Mouse (Mus musculus) midbrain, embryonic 12.5 days (tissue): ENCODE measurements around the gene Cfap54. TPM values are rescaled to one million over a fixed set of nuclear protein-coding genes. Genes with fewer than 3 reads are reported as not detected.

Source experiments
- ATAC-seq: fragments of 200-750 bp; cut with Nextera tagmentation; 2 replicates; pipeline ENCODE4 v1.8.0; 2017; ENCODE audit warnings: low read depth, moderate TSS enrichment, moderate library complexity; ENCODE audit not compliant: low FRiP score
- H3K27ac ChIP-seq: fragments of 300-500 bp; sonication (generic); replicated peaks from 2 replicates; pipeline ENCODE4 v1.5.1; 2016; ENCODE audit warnings: mild to moderate bottlenecking
- H3K27me3 ChIP-seq: fragments of 300-500 bp; sonication (generic); 2 replicates; pipeline ENCODE4 v1.6.1; 2016; ENCODE audit warnings: mild to moderate bottlenecking
- H3K36me3 ChIP-seq: fragments of 300-500 bp; sonication (generic); 2 replicates; pipeline ENCODE4 v1.6.1; 2016
- H3K4me1 ChIP-seq: fragments of 300-500 bp; sonication (generic); 2 replicates; pipeline ENCODE4 v1.6.1; 2016
- H3K4me2 ChIP-seq: fragments of 300-500 bp; sonication (generic); replicated peaks from 2 replicates; pipeline ENCODE4 v1.6.1; 2016; ENCODE audit warnings: mild to moderate bottlenecking, moderate library complexity
- H3K4me3 ChIP-seq: fragments of 300-500 bp; sonication (generic); 2 replicates; pipeline ENCODE4 v1.5.1; 2016; ENCODE audit warnings: mild to moderate bottlenecking
- H3K9ac ChIP-seq: fragments of 300-500 bp; sonication (generic); replicated peaks from 2 replicates; pipeline ENCODE4 v1.6.1; 2016; ENCODE audit warnings: mild to moderate bottlenecking, moderate library complexity
- H3K9me3 ChIP-seq: fragments of 300-500 bp; sonication (generic); 2 replicates; pipeline ENCODE4 v1.6.1; 2016; ENCODE audit warnings: mild to moderate bottlenecking
- WGBS: fragments of 180-500 bp; shearing (Covaris S2); methylation state at CpG from one replicate; pipeline ENCODE4 v1.1.7; 2016; 5-methylcytosine and 5-hydroxymethylcytosine counted together
- polyA plus RNA-seq: library from polyadenylated mRNA; unstranded; fragments of >200 nt; fragmentation: Nextera tagmentation; extraction: Ambion mirVana; gene quantifications from 2 replicates; pipeline ENCODE4 v1.2.1, GENCODE M21; 2016

Gene Cfap54
- polyA plus RNA-seq, 1 experiment from 2014 or later = 1.3 TPM

- no peak overlapping the region for H3K4me2 ChIP-seq
- H3K27ac ChIP-seq = no peak overlapping the region
- no peaks in the 10 kb centered on the region for H3K27me3 ChIP-seq
- H3K9ac ChIP-seq = no peak overlapping the region
- no peaks in the 10 kb centered on the region for H3K4me1 ChIP-seq
- no peak for ATAC-seq
- no peaks in the 10 kb centered on the region for H3K36me3 ChIP-seq
- WGBS = 83% methylated on average over 7 of the region's 7 CpGs
- no peaks in the 10 kb centered on the region for H3K9me3 ChIP-seq
- H3K4me3 ChIP-seq = no peak overlapping the region
Measured at GRCm38 (mm10) chr10:93094957-93095580, 13.7 kb upstream of the Cfap54 start.

GRCm38 (mm10) chr10:93091928-93092327 is 10.5 kb upstream of the Cfap54 start:
- Histone ChIP-seq H3K4me2 (no peak overlapping the region), H3K9me3 (no peaks in the 10 kb centered on the region), H3K4me3 (no peak overlapping the region), H3K36me3 (no peaks in the 10 kb centered on the region), H3K27ac (no peak overlapping the region), H3K4me1 (no peaks in the 10 kb centered on the region), H3K9ac (no peak overlapping the region), H3K27me3 (no peaks in the 10 kb centered on the region)
- WGBS = 87% methylated on average over 2 of the region's 2 CpGs
- no peak for ATAC-seq

- no peaks in the 10 kb centered on the region for H3K36me3 ChIP-seq
- H3K4me3 ChIP-seq = no peak overlapping the region
- no peak overlapping the region for H3K4me2 ChIP-seq
- ATAC-seq = no peak
- H3K9me3 ChIP-seq = no peaks in the 10 kb centered on the region
- H3K27ac ChIP-seq = no peak overlapping the region
- H3K9ac ChIP-seq = no peak overlapping the region
- WGBS = 88% methylated on average over 6 of the region's 6 CpGs
- no peaks in the 10 kb centered on the region for H3K4me1 ChIP-seq
- H3K27me3 ChIP-seq = no peaks in the 10 kb centered on the region
Measured at GRCm38 (mm10) chr10:93090241-93090640, 8.8 kb upstream of the Cfap54 start.

GRCm38 (mm10) chr10:93088396-93089048 is 7.1 kb upstream of the Cfap54 start:
- peaks cover 7% of the 10 kb centered on the region; the same call in 1 of the 2 replicates for H3K4me1 ChIP-seq
- H3K27ac ChIP-seq = no peak overlapping the region
- no peak overlapping the region for H3K9ac ChIP-seq
- no peaks in the 10 kb centered on the region for H3K27me3 ChIP-seq
- no peaks in the 10 kb centered on the region for H3K9me3 ChIP-seq
- no peaks in the 10 kb centered on the region for H3K36me3 ChIP-seq
- H3K4me2 ChIP-seq = no peak overlapping the region
- 67% methylated on average over 11 of the region's 11 CpGs for WGBS
- ATAC-seq = no peak
- H3K4me3 ChIP-seq = no peak overlapping the region

- Histone ChIP-seq H3K9me3 (no peaks in the 10 kb centered on the region), H3K4me1 (peaks cover 15% of the 10 kb centered on the region), H3K27ac (no peak overlapping the region), H3K27me3 (no peaks in the 10 kb centered on the region), H3K4me3 (no peak overlapping the region), H3K9ac (no peak overlapping the region), H3K4me2 (no peak overlapping the region), H3K36me3 (no peaks in the 10 kb centered on the region)
- no peak for ATAC-seq
- WGBS = 78% methylated on average over 7 of the region's 7 CpGs
Measured at GRCm38 (mm10) chr10:93087504-93087903, 6.1 kb upstream of the Cfap54 start.

- no peaks in the 10 kb centered on the region for H3K27me3 ChIP-seq
- no peak overlapping the region for H3K4me3 ChIP-seq
- 43% methylated on average over 8 of the region's 8 CpGs for WGBS
- no peaks in the 10 kb centered on the region for H3K36me3 ChIP-seq
- ATAC-seq = no peak
- H3K4me1 ChIP-seq = peaks cover 26% of the 10 kb centered on the region
- no peaks in the 10 kb centered on the region for H3K9me3 ChIP-seq
- H3K27ac ChIP-seq = peak overlapping the region; percentile 31; the same call in 1 of the 2 replicates
- H3K9ac ChIP-seq = no peak overlapping the region; the same call in 1 of the 2 replicates
- no peak overlapping the region for H3K4me2 ChIP-seq
Measured at GRCm38 (mm10) chr10:93083963-93084340, 2.5 kb upstream of the Cfap54 start.

GRCm38 (mm10) chr10:93083198-93083962 is 2.0 kb upstream of the Cfap54 start:
- 6% methylated on average over 17 of the region's 17 CpGs for WGBS

GRCm38 (mm10) chr10:93079486-93079885 is 1.9 kb downstream of the Cfap54 start:
- no peaks in the 10 kb centered on the region for H3K36me3 ChIP-seq
- peaks cover 26% of the 10 kb centered on the region for H3K4me1 ChIP-seq
- H3K9me3 ChIP-seq = no peaks in the 10 kb centered on the region
- no peak for ATAC-seq
- no peak overlapping the region for H3K4me2 ChIP-seq
- no peak overlapping the region for H3K27ac ChIP-seq
- no peak overlapping the region for H3K9ac ChIP-seq
- H3K4me3 ChIP-seq = no peak overlapping the region
- WGBS = 88% methylated on average over 3 of the region's 3 CpGs
- no peaks in the 10 kb centered on the region for H3K27me3 ChIP-seq

More at GRCm38 (mm10) chr10:93083198-93083962, 2.0 kb upstream of the Cfap54 start:
- H3K9ac ChIP-seq = no peak overlapping the region
- H3K4me2 ChIP-seq = peak overlapping the region; percentile 47
- ATAC-seq = peak; percentile 53; the same call in 1 of the 2 replicates
- H3K27ac ChIP-seq = peak overlapping the region; percentile 76
- H3K4me1 ChIP-seq = peaks cover 26% of the 10 kb centered on the region
- no peaks in the 10 kb centered on the region for H3K9me3 ChIP-seq
- H3K36me3 ChIP-seq = no peaks in the 10 kb centered on the region
- peak overlapping the region; percentile 26 for H3K4me3 ChIP-seq
- no peaks in the 10 kb centered on the region for H3K27me3 ChIP-seq

GRCm38 (mm10) chr10:93077935-93078479 is 3.4 kb downstream of the Cfap54 start:
- WGBS = 80% methylated on average over 11 of the region's 11 CpGs
- no peak for ATAC-seq
- Histone ChIP-seq H3K4me2 (no peak overlapping the region), H3K9ac (no peak overlapping the region), H3K36me3 (no peaks in the 10 kb centered on the region), H3K4me1 (peaks cover 15% of the 10 kb centered on the region), H3K27ac (no peak overlapping the region; the same call in 1 of the 2 replicates), H3K9me3 (no peaks in the 10 kb centered on the region), H3K27me3 (no peaks in the 10 kb centered on the region), H3K4me3 (no peak overlapping the region)

GRCm38 (mm10) chr10:93076376-93076775 is 5.0 kb downstream of the Cfap54 start:
- WGBS = 83% methylated on average over 9 of the region's 9 CpGs
- ATAC-seq = no peak

GRCm38 (mm10) chr10:93075856-93076255 is 5.6 kb downstream of the Cfap54 start:
- Histone ChIP-seq H3K4me1 (peaks cover 1% of the 10 kb centered on the region; the same call in 1 of the 2 replicates), H3K27me3 (no peaks in the 10 kb centered on the region), H3K4me3 (no peak overlapping the region), H3K27ac (no peak overlapping the region), H3K4me2 (no peak overlapping the region), H3K36me3 (no peaks in the 10 kb centered on the region), H3K9ac (no peak overlapping the region), H3K9me3 (no peaks in the 10 kb centered on the region)
- 73% methylated on average over 8 of the region's 8 CpGs for WGBS
- no peak for ATAC-seq

More at GRCm38 (mm10) chr10:93076376-93076775, 5.0 kb downstream of the Cfap54 start:
- H3K4me3 ChIP-seq = no peak overlapping the region
- no peak overlapping the region for H3K9ac ChIP-seq
- H3K27me3 ChIP-seq = no peaks in the 10 kb centered on the region
- no peaks in the 10 kb centered on the region for H3K36me3 ChIP-seq
- peaks cover 5% of the 10 kb centered on the region; the same call in 1 of the 2 replicates for H3K4me1 ChIP-seq
- no peaks in the 10 kb centered on the region for H3K9me3 ChIP-seq
- H3K4me2 ChIP-seq = no peak overlapping the region
- H3K27ac ChIP-seq = no peak overlapping the region

- H3K27me3 ChIP-seq = no peaks in the 10 kb centered on the region
- ATAC-seq = no peak
- H3K36me3 ChIP-seq = no peaks in the 10 kb centered on the region
- H3K27ac ChIP-seq = no peak overlapping the region
- no peak overlapping the region for H3K4me2 ChIP-seq
- 71% methylated on average over 2 of the region's 2 CpGs for WGBS
- H3K4me1 ChIP-seq = no peaks in the 10 kb centered on the region
- H3K9me3 ChIP-seq = no peaks in the 10 kb centered on the region
- H3K9ac ChIP-seq = no peak overlapping the region
- H3K4me3 ChIP-seq = no peak overlapping the region
Measured at GRCm38 (mm10) chr10:93072769-93073168, 8.6 kb downstream of the Cfap54 start.
